8 mouse cellular contexts compared by ENCODE assay signal in the genomic region with DNA sequence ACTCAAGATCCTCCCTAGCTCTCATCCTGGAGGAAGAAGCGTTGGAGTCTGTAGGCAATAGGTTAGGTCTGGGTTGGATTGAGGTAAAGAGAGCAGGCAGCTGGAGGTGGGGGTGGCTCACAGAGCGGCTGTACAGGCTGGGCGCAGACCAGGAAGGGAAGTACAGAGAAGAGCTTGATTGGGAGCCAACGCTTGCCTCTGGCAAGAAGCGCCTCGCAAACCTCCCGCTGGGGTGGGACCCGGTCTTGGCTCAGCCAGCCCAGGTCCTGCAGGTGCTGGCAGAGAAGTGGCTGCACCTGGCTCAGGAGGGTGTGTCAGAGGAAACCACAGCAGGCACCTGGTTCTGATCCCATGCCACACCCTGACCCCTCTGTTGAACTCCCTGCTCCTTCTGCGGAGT.
DNase-seq lines count a peak whose midpoint lies in the region; ATAC-seq and TF ChIP-seq lines count a peak whose summit lies in the region.

No protein-coding gene starts in this region.

- no peak for TF ChIP-seq CTCF in midbrain, postnatal 0 days (IDR thresholded peaks at IDR 0.05)
- TF ChIP-seq CTCF in lung, embryonic 14.5 days (IDR thresholded peaks at IDR 0.05; ENCODE audit: low read depth), result no peak

- no peaks in the 10 kb centered on the region for H3K9me3 ChIP-seq in midbrain, postnatal 0 days (ENCODE audit: low read length)
- H3K9me3 ChIP-seq in midbrain, embryonic 11.5 days (ENCODE audit: control insufficient read depth, low read length), result no peaks in the 10 kb centered on the region
- H3K9me3 ChIP-seq in lung, embryonic 14.5 days (ENCODE audit: low read depth, low read length), result no peaks in the 10 kb centered on the region

- no peaks in the 10 kb centered on the region for H3K36me3 ChIP-seq in midbrain, postnatal 0 days (ENCODE audit: insufficient read depth, low read length)
- H3K36me3 ChIP-seq in midbrain, embryonic 11.5 days (ENCODE audit: control insufficient read depth, insufficient read depth, low read length), result no peaks in the 10 kb centered on the region
- no peaks in the 10 kb centered on the region for H3K36me3 ChIP-seq in lung, embryonic 14.5 days (ENCODE audit: insufficient read depth)

- H3K27me3 ChIP-seq in midbrain, postnatal 0 days (ENCODE audit: insufficient read depth, low read length), result no peaks in the 10 kb centered on the region
- no peaks in the 10 kb centered on the region for H3K27me3 ChIP-seq in midbrain, embryonic 11.5 days (ENCODE audit: control insufficient read depth, insufficient read depth, low read length)
- no peaks in the 10 kb centered on the region for H3K27me3 ChIP-seq in lung, embryonic 14.5 days (ENCODE audit: insufficient read depth, low read length)

- peak; percentile 21 for DNase-seq in midbrain, postnatal 0 days (ENCODE audit: low spot score)
- DNase-seq in midbrain, embryonic 11.5 days (ENCODE audit: low spot score, missing footprints), result no peak
- DNase-seq in kidney, adult 11 months, result peak; percentile 61
- DNase-seq in lung, embryonic 14.5 days, result peak; percentile 63
- peak; percentile 83 to 89 for DNase-seq in thymus, postnatal 10 days (ENCODE audit: low spot score in 2 of 2)
- no peak for DNase-seq in adipocyte (ENCODE audit: low spot score)
- no peak for DNase-seq in right cerebral cortex, adult 2 months (ENCODE audit: low spot score in 2 of 2)

- no peak overlapping the region for H3K4me3 ChIP-seq in midbrain, postnatal 0 days (ENCODE audit: low read depth, low read length)
- H3K4me3 ChIP-seq in midbrain, embryonic 11.5 days (ENCODE audit: low read depth, low read length), result no peak overlapping the region
- H3K4me3 ChIP-seq in lung, embryonic 14.5 days (ENCODE audit: low read depth, low read length), result no peak overlapping the region

- no peak overlapping the region for H3K9ac ChIP-seq in midbrain, postnatal 0 days (replicated peaks; ENCODE audit: low read length, poor library complexity, severe bottlenecking)
- no peak overlapping the region for H3K9ac ChIP-seq in midbrain, embryonic 11.5 days (ENCODE audit: low read length)
- no peak overlapping the region for H3K9ac ChIP-seq in lung, embryonic 14.5 days

- H3K27ac ChIP-seq in midbrain, postnatal 0 days (ENCODE audit: low read depth, low read length), result no peak overlapping the region
- H3K27ac ChIP-seq in midbrain, embryonic 11.5 days (ENCODE audit: low read depth, low read length), result no peak overlapping the region
- H3K27ac ChIP-seq in lung, embryonic 14.5 days (ENCODE audit: low read depth), result peak overlapping the region; percentile 51; the same call in 1 of the 2 replicates

- no peak for ATAC-seq in midbrain, postnatal 0 days (ENCODE audit: low FRiP score)
- ATAC-seq in midbrain, embryonic 11.5 days (ENCODE audit: low FRiP score), result no peak
- peak; percentile 41; the same call in 1 of the 2 replicates for ATAC-seq in erythroblast, adult 5-6 weeks (replicated peaks; ENCODE audit: low FRiP score, poor library complexity, severe bottlenecking)
- peak; percentile 57 for ATAC-seq in lung, embryonic 14.5 days (ENCODE audit: insufficient read depth)

- no peaks in the 10 kb centered on the region for H3K4me1 ChIP-seq in midbrain, postnatal 0 days (ENCODE audit: insufficient read depth, low read length)
- H3K4me1 ChIP-seq in midbrain, embryonic 11.5 days (ENCODE audit: control insufficient read depth, insufficient read depth, low read length), result peaks cover 4% of the 10 kb centered on the region
- peaks cover 16% of the 10 kb centered on the region; the same call in 1 of the 2 replicates for H3K4me1 ChIP-seq in lung, embryonic 14.5 days (ENCODE audit: insufficient read depth)

- no peak overlapping the region for H3K4me2 ChIP-seq in midbrain, postnatal 0 days (ENCODE audit: low read depth, low read length, poor library complexity, severe bottlenecking)
- H3K4me2 ChIP-seq in midbrain, embryonic 11.5 days, result no peak overlapping the region
- no peak overlapping the region; the same call in 1 of the 2 replicates for H3K4me2 ChIP-seq in lung, embryonic 14.5 days

- WGBS in midbrain, postnatal 0 days, result 59% methylated on average over 9 of the region's 9 CpGs
- 62% methylated on average over 9 of the region's 9 CpGs for whole genome bisulfite sequencing in midbrain, embryonic 11.5 days
- 36% methylated on average over 9 of the region's 9 CpGs for WGBS in lung, embryonic 14.5 days

Comparison
In these comparisons a context has a peak if more than half of its experiments do, and no peak if none do; other contexts are left out.
1. DNase-seq: peak in midbrain, postnatal 0 days (single experiment), kidney, adult 11 months (single experiment), lung, embryonic 14.5 days (single experiment) and thymus, postnatal 10 days (2 of 2); none in midbrain, embryonic 11.5 days (single experiment), adipocyte (single experiment) and right cerebral cortex, adult 2 months (0 of 2).
2. ATAC-seq: peak in erythroblast, adult 5-6 weeks (single experiment) and lung, embryonic 14.5 days (single experiment); none in midbrain, postnatal 0 days (single experiment) and midbrain, embryonic 11.5 days (single experiment).